Mouse (Mus musculus): ENCODE data around the gene Pde11a. TPM values are rescaled to one million over a fixed set of nuclear protein-coding genes. Genes with fewer than 3 reads are reported as not detected.

Gene Pde11a
- total RNA-seq (2021) = 10 to 100 TPM; 14.2 to 18.9 TPM

DNA sequence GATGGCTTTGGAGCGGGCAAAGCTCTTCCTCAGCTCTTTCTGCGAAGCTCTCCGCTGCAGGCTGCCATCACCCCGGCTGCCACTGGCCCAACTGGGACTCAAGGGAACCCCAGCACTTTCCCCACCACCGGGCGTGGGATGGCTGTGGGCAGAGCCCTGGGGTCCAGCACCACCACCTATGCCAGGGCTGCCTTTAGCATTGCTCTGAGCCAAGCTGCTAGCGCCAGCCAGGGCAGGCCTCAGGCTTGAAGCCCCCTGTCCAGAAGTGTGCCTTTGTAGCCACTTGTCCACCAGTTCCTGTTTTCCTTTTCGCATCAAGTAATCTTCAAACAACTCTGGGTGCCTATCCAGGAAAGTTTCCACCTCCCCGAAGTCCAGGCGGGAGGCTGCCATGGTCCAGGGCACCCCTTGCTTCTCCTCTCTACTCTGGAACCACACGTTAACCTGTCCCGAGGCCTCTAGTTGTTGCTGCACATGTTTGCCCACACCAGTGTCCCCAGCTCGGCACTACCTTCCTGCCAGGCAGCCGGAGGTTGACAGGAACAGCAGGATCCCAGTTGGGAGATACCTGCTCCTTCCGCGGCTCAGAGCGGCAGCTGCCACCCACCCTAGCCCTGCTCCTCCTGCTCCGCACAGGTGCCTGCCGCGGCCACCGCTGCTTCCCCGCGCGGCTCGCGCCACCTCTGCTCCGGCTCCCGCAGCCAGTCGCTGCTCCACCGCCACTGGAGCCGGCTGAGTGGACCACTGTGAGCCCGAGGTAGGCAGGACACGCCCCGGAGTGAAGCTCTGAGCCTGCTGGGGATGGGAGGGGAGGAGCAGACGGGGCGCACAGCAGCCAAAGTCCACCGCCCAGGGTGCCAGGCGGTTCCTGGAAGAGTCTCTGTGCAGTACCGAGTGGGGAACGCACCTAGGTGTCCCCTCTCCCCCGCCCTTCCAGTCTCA lies at the start of gene Pde11a:
Gene Pde11a, minus strand, starts transcription at position 560 of the 942 bp plus-strand sequence.
- peak in 1 of 2 experiments; percentile 11 for DNase-seq

- no peak for DNase-seq
Measured at GRCm38 (mm10) chr2:76386531-76386930, 48.0 kb upstream of the Pde11a start.

DNA sequence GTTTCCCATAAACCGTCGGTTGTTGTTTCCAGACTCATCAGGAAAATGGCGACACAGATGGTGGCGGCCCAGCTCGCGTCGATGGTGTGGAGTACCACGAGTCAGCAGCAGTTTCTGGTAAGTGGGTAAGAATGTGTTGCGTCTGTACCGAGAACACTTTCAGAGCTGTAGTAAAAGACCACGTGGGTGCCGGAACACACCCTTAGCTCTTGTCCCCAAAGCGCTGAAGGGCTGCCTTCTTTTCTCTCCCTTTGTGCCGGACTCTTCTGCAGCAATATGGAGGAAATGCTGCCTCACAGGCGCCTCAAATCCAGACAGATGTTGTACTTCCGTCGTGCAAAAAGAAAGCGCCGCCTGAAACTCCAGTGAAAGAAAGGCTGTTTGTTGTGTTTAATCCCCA lies 40.1 kb upstream of the Pde11a start:
- no peak for DNase-seq

GRCm38 (mm10) chr2:76374544-76375206 lies 36.1 kb upstream of the Pde11a start:
- no peak for DNase-seq

GRCm38 (mm10) chr2:76372244-76372643 lies 33.7 kb upstream of the Pde11a start:
- no peak for DNase-seq

DNA sequence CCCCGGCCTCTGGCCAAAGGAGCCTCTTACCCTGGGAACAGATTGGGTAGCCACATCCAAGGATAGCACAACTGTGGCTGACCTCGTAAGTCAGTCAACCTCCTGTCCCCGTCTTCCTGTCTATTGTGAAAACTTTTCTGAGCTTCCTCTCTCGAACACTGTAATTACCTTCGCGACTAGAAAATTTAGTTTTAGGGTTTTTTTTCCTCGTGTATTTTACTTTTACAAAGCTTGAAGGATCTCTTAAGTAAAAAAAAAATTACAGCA lies 32.0 kb upstream of the Pde11a start:
- DNase-seq = no peak

- DNase-seq = peak; percentile 85 to 87
Measured at GRCm38 (mm10) chr2:76369821-76370655, 31.5 kb upstream of the Pde11a start, which contains the start of gene Rbm45. TSS of gene Rbm45 (plus strand) at chr2:76369984.

DNA sequence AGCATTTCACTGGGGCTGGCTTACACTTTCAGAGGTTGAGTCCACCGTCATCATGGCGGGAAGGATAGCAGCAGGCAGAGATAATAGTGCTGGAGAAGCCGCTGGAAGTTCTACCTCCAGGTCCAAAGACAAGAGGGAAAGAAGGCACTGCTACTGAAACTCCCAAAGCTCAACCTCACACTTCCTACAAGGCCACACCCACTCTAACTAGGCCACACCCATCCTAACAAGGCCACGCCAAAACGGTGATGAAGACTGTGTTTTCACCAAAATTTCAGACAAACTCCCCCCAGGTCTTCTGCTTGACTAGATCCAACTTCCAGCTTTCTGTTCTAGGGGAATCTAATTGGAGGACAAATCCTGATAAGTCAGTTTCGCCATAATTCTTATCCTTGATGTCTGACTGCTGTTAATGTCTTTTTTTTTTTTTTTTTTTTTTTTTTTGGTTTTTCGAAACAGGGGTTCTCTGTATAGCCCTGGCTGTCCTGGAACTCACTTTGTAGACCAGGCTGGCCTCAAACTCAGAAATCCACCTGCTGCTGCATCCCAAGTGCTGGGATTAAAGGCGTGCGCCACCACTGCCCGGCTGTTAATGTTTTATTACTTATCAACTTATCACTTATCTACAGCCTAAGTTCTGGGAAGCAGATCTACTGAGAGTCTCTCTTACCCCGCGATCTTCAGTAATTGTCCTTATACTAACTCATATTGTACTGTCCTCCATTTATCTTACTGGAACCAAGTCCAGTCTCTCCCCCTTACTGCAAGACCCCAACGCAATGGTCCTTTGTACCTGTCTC lies 30.5 kb upstream of the Pde11a start:
- DNase-seq = no peak

GRCm38 (mm10) chr2:76367188-76367922 lies 28.8 kb upstream of the Pde11a start:
- DNase-seq = peak; percentile 70 to 71

DNA sequence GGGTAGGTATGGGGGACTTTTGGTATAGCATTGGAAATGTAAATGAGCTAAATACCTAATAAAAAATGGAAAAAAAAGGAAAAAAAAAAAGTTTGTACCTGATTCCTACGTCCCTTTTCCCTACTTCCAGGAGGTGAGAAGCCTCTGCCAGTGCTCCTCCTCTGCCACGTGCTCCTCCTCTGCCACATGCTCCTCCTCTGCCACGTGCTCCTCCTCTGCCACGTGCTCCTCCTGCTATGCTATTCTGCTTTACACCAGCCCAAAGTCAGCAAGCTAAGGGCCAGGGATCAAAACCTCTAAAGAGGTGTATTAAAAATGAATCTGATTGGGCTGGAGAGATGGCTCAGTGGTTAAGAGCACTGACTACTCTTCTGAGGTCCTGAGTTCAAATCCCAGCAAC lies 27.2 kb upstream of the Pde11a start:
- no peak for DNase-seq

GRCm38 (mm10) chr2:76362111-76362510 lies 23.5 kb upstream of the Pde11a start:
- DNase-seq = no peak

DNA sequence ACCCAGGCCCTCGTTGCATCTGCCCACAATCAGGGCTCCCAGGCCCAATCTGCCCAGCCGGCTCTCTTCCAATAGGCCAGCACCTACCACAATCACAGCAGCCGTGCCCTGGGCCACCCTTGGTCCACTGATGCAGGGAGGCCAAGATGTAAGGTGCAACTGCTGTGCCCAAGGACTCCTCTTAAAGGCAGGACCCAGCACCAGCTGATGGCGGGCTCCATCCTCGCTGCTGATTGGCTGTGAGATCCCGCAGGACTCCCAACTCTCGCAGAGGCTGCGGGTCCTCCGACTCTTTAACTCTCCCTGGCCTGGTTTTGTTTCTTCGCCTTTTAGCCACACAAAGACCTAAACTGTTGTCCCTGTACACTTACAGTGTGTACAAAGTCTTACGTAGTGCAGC lies 21.7 kb upstream of the Pde11a start, which contains the start of gene Cyct:
Gene Cyct, minus strand, starts transcription at position 225 of the 400 bp plus-strand sequence.
- DNase-seq = no peak

GRCm38 (mm10) chr2:76347839-76348238 lies 9.3 kb upstream of the Pde11a start:
- no peak for DNase-seq

DNA sequence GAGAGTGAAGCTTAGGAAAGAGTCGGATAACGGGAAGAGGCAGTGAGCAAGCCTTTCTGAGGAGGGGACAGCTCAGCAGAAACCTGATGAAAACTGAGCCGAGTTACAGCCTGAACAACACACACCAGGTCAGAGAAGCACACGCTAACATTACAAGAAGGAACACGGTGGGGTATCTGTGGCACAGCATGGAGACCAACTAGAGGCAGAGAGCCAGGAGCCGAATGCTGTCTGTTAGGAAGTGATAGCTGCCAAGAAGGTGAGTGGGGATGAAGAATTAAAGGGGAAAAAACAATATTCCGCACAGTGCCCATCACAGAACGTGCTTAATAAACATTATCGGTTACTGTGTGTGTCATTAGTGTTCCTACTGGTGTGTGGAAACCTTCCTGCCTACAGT lies 3.6 kb upstream of the Pde11a start:
- DNase-seq = no peak

DNA sequence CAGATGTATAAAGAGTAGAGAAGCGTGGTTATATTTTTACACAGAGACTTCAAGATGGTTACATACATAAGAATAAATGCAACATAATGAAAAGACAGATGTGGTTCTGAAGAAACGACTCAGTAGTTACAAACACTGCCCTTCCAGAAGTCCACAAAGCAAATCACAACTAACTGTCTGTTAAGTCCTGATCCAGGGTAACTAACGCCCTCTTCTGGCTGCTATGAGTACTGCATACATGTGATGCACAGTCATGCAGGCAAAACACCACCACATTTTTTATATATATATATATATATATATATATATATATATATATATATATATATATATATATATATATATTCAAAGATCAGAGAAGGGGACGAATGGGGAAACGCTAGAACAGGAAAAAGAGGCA lies 4.0 kb downstream of the Pde11a start:
- DNase-seq = no peak

- no peak for DNase-seq
Measured at GRCm38 (mm10) chr2:76332161-76332805, 6.3 kb downstream of the Pde11a start.

DNA sequence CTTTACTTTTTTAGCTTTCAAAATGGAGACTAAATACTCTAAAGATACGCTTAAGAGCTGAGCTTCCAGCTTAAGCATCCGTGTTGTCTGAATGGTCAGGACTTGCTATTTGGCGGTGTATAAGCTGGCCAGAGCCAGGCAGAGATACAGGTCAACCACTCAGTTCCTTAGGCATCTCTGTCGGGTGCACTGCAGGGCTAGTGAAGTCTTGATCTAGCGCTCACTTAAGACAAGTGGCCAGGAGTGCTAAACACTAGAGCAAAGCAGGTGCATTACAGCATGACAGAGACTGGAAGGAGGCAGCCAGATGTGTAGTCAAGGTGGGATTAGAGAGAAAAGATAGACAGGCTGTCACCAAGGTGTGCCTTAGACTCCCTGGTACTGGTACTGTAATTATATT lies 8.5 kb downstream of the Pde11a start:
- DNase-seq = no peak

DNA sequence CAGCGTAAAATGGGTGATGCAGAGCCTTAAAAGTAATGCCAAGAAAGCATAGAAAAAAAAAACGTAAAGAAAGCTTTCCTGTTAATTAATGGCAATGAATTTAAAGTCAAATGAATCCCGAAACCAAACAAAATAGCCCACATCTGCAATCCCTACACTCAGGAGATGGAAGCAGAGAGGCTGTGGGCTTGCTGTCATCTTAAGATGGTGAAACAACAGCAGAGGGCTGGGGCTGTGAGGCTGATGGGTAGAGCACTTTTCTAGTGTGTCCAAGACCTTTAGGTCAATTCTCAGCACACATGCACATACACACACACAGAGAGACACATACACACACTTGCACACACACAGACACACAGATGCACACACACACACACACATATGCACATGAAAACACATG lies 12.4 kb downstream of the Pde11a start:
- DNase-seq = no peak

DNA sequence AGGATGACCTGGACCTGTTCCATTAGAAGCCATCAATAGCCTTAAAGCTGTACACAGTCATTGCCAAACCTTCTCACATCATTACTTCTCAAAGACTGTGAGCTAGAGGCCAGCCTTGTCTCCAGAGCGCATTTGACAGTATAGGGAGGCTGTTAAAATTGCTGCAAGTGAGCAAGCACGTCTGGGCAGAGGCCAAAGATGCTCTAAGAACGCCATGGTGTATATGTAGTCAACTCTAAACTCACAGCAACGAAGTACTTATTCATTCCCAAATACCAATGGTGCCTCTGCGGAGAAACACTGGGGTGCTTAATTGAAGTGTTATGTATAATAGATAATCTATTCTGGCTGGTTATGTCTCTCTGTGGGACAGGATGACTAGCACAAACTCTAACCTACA lies 14.1 kb downstream of the Pde11a start:
- no peak for DNase-seq

DNA sequence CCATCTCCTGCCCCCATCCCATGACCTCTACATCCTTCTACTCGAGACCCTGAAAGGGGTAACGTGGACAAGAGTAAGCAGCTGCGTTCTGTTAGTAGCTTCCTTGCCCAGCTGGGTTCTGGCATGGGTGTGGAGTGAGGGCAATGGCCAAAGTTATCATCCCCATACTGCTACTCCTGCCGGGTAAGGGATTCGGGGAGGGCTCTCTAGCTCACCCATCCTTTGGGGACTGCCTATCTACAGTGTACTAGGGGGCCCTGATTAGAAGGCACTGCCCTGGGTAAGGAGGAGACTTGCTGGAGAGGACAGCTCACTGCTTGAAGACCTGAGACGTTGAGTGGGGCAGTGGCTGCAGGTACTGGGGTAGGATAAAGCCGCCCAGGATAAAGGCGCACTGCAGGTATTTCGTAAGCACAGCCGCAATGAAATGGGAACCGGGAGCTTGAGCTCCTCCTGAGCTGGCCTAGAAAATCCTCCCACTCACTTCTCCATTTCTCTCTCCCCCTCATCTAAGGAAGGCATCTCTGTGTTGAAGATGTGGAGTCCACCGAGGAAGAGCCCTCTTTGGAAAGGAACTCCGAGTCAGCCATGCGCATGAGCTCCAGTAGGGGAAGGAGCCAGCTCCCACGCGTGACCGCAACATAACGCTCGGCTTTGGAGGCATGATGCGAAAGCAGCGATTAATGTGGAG lies 15.2 kb downstream of the Pde11a start:
- DNase-seq = no peak
